Mouse (Mus musculus): ENCODE data around the gene Olfr1472. TPM values are rescaled to one million over a fixed set of nuclear protein-coding genes. Genes with fewer than 3 reads are reported as not detected.
"Not testable (repeated sequence)": the region's sequence is repeated elsewhere in the genome, so short reads cannot be mapped to it uniquely, and the experiment has no call there.

The Olfr1472 gene
- not detected for total RNA-seq (2021)
- long read RNA-seq, experiment 1 = 0 reads
- long read RNA-seq, experiment 2 = 0 reads

DNA sequence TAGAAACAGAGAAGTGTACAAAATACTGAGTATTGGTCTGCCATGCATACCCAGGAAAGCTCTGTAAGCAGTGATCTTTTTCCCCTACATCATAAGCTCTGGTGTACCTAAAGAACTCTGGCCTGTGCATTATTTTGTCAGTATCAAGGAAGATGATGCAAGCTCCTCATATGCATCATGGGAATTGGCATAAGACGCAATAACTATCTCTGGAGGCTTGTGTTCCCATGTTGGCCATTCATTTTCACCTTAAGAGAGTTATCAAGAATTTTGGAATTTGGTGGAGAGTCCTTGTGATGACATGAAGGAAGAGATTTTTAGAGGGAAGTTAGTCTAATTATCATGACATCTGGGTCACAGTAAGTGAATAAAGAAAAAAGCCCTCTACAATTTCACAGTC lies at the start of gene Olfr1472:
Gene Olfr1472 (minus strand): TSS at position 101 of the 400 bp plus-strand sequence.
- no peak for DNase-seq
- intact Hi-C loops (cut with DNase I) = no loop called here

DNA sequence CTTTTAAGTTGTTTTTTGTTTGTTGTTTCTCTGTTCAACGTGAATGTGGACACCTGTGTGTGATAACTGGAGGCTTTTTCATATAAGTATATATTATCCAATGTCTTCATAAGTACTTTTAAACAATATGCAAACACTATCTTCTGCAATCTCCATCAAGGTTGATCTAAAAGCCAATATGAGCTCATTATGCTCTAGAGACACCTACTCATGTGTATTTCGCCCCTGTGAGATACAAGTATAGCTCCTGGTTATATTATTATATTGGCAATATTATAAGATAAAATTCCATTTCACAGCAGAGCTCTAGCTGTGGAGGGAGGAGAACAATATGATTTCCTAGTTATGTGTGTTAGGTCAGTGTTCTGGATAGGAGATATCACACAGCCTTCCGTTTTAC lies 44.4 kb upstream of the Olfr1472 start, which contains the start of gene Olfr1477:
Gene Olfr1477 (plus strand): TSS at position 301 of the 400 bp plus-strand sequence.
- no peak for DNase-seq
- intact Hi-C loops (cut with DNase I) = no loop called here

DNA sequence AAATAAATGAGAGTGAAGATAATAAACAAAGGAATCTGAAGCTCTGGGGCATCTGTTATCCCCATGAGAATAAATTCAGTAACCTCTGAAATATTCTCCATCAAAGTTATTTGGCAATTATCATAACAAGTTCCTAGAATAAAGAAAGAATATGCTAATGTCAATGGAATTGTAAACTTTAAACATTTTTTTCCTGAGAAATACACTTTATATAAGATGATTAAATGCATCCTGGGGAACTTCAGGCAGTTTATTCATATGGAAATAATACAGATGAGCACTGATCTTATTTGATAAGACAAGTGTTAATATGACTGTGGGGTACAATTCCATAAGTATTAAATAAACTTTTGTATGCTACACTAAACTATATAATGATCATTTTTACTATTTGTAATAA lies 24.2 kb upstream of the Olfr1472 start, which contains the start of gene Olfr1475:
Gene Olfr1475 (minus strand): TSS at position 101 of the 400 bp plus-strand sequence.
- intact Hi-C loops (cut with DNase I) = no loop called here
- DNase-seq = no peak

- intact Hi-C loops (cut with DNase I); DNase-seq: not testable (repeated sequence)
Measured at GRCm38 (mm10) chr19:13469265-13469664, 13.4 kb upstream of the Olfr1472 start, which contains the start of gene Olfr1474. Olfr1474 (plus strand) TSS chr19:13469565.

GRCm38 (mm10) chr19:13443109-13443508 lies 12.8 kb downstream of the Olfr1472 start, which contains the start of gene Olfr1471:
Olfr1471 (plus strand) TSS chr19:13443409.
- DNase-seq; intact Hi-C loops (cut with DNase I): not testable (repeated sequence)

- intact Hi-C loops (cut with DNase I) = no loop called here
Measured at GRCm38 (mm10) chr19:13407549-13407948, 48.3 kb downstream of the Olfr1472 start, which contains the start of gene Olfr1469. Olfr1469 (plus strand) TSS chr19:13407849.

More at GRCm38 (mm10) chr19:13407549-13407948, 48.3 kb downstream of the Olfr1472 start, which contains the start of gene Olfr1469:
- DNase-seq = no peak

Other genes with a start within 250 kb of the Olfr1472 start
- gene Olfr1463, start 224.8 kb downstream of the Olfr1472 start, total RNA-seq (2021) = not detected
- not detected for gene Olfr1465, start 140.5 kb downstream of the Olfr1472 start, total RNA-seq (2021)
- not detected for gene Olfr1466, start 117.2 kb downstream of the Olfr1472 start, total RNA-seq (2021)
- not detected for gene Olfr1467, start 93.8 kb downstream of the Olfr1472 start, total RNA-seq (2021)
- gene Olfr1469, start 48.2 kb downstream of the Olfr1472 start, total RNA-seq (2021) = not detected
- not detected for gene Olfr1471, start 12.7 kb downstream of the Olfr1472 start, total RNA-seq (2021)
- not detected for gene Olfr1474, start 13.5 kb upstream of the Olfr1472 start, total RNA-seq (2021)
- gene Olfr1475, start 24.1 kb upstream of the Olfr1472 start, total RNA-seq (2021) = not detected
- not detected for gene Olfr1477, start 44.5 kb upstream of the Olfr1472 start, total RNA-seq (2021)
- not detected for gene Olfr1480, start 71.8 kb upstream of the Olfr1472 start, total RNA-seq (2021)
- gene Olfr1484, start 127.4 kb upstream of the Olfr1472 start, total RNA-seq (2021) = not detected
- not detected for gene Olfr1487, start 161.3 kb upstream of the Olfr1472 start, total RNA-seq (2021)
- not detected for gene Olfr1489, start 175.5 kb upstream of the Olfr1472 start, total RNA-seq (2021)
- gene Olfr1490, start 195.0 kb upstream of the Olfr1472 start, total RNA-seq (2021) = not detected
- not detected for gene Olfr1491, start 241.2 kb upstream of the Olfr1472 start, total RNA-seq (2021)